In the genomic region with DNA sequence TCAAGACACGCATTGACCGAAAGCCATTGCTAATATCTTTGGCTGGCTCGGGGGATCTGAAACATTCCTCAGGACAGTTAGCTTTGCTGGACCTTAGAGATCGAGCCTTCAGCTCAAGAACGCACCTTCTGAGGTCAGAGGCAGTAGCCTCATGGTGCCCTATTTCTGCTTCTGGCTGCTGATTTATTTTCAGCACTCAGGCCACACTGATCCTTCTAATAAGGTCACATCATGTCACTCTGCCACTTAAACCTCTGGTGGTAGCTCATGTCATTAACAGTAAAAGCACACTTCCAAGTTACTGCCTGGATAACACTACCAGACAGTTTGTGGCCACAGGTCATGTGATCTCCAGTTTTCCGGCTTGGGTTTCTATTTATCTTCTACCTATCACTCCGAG, we compare ENCODE assay signal across 16 mouse cellular contexts.
"Had no signal": no experiment of that assay in that cellular context is flagged by ENCODE, and none has a peak within 500 bp of the region (broad histone marks: within the 10 kb centered on the region; RNA-seq: fewer than 3 reads in every experiment).

No protein-coding gene starts in this region.

- ATAC-seq: liver, embryonic 12.5 days; midbrain, embryonic 15.5 days had no signal

- H3K4me3 ChIP-seq: limb, embryonic 15.5 days; liver, embryonic 12.5 days; lung, embryonic 15.5 days; megakaryocyte, embryonic 14.5 days; midbrain, embryonic 15.5 days; stomach, embryonic 15.5 days had no signal

- H3K4me1 ChIP-seq: limb, embryonic 15.5 days; liver, embryonic 12.5 days; lung, embryonic 15.5 days; megakaryocyte, embryonic 14.5 days; midbrain, embryonic 15.5 days; stomach, embryonic 15.5 days had no signal

- H3K4me2 ChIP-seq: limb, embryonic 15.5 days; liver, embryonic 12.5 days; lung, embryonic 15.5 days; midbrain, embryonic 11.5 days; midbrain, embryonic 15.5 days; stomach, embryonic 15.5 days had no signal

- H3K36me3 ChIP-seq: limb, embryonic 15.5 days; liver, embryonic 12.5 days; lung, embryonic 15.5 days; midbrain, embryonic 15.5 days; stomach, embryonic 15.5 days had no signal

- H3K27me3 ChIP-seq: limb, embryonic 15.5 days; liver, embryonic 12.5 days; lung, embryonic 15.5 days; megakaryocyte, embryonic 14.5 days; midbrain, embryonic 15.5 days; stomach, embryonic 15.5 days had no signal

- H3K9me3 ChIP-seq: limb, embryonic 15.5 days; liver, embryonic 12.5 days; lung, embryonic 15.5 days; midbrain, embryonic 15.5 days; stomach, embryonic 15.5 days had no signal

- DNase-seq: kidney, postnatal 36 days; layer of hippocampus, adult 9-11 months; layer of hippocampus, postnatal 36 days; lung, postnatal 14 days; right cerebral cortex, postnatal 4 days; thymus, adult 2 months; thymus, postnatal 25 days had no signal

- H3K9ac ChIP-seq: limb, embryonic 15.5 days; liver, embryonic 12.5 days; lung, embryonic 15.5 days; midbrain, embryonic 15.5 days; stomach, embryonic 15.5 days had no signal

- H3K27ac ChIP-seq: kidney, postnatal 0 days; limb, embryonic 15.5 days; liver, embryonic 12.5 days; lung, embryonic 15.5 days; macrophage; midbrain, embryonic 15.5 days; stomach, embryonic 15.5 days had no signal
